Mouse (Mus musculus): Measurements from ENCODE around the gene Mettl6.

GRCm38 (mm10) chr14:31473297-31473696 is 21.5 kb downstream of the Mettl6 start:
- TF ChIP-seq POLR2AphosphoS2 (IDR thresholded peaks at IDR 0.05; ENCODE audit: insufficient read length, low read depth) (no peak), E2F4 (IDR thresholded peaks at IDR 0.05; ENCODE audit: insufficient read depth) (no peak), TCF12 (IDR thresholded peaks at IDR 0.05; ENCODE audit: insufficient read depth, poor library complexity, severe bottlenecking) (no peak), POLR2A (IDR thresholded peaks at IDR 0.05; ENCODE audit: insufficient read length, low read depth) (no peak), MAX (IDR thresholded peaks at IDR 0.05; ENCODE audit: low read depth) (no peak), SRF (IDR thresholded peaks at IDR 0.05; ENCODE audit: control insufficient read depth, insufficient read length, low read depth) (no peak), CEBPB (IDR thresholded peaks at IDR 0.05; ENCODE audit: insufficient read depth, poor library complexity, severe bottlenecking) (no peak), USF1 (IDR thresholded peaks at IDR 0.05; ENCODE audit: low read depth) (no peak)

Measured in myocyte (in vitro differentiated cells).